Mouse (Mus musculus): ENCODE results near the gene Gm20422.

DNA sequence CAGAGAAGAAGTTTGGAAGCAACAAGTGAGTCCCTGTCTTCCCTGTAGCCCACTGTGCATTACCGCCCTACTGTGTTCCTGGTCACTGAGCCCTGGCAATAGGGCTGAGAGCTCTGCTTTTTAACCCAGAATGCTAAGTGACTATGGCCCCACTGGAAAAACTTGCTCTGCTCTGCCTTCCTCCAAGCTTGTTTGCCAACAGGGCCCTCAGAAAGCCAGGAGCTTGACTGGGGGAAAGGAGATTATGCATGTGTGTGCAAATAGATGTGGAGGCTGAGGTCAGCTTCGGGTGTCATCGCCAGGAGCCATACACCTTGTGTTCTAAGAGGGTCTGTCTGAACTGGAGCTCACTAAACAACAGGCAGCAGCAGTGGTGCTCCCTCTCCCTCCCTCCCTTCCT, 19.4 kb upstream of the Gm20422 start:
- no peak for TF ChIP-seq POLR2A (IDR thresholded peaks at IDR 0.05; ENCODE audit: extremely low read depth, insufficient read depth, low read length)
- TF ChIP-seq CTCF (IDR thresholded peaks at IDR 0.05; ENCODE audit: extremely low read depth, insufficient read depth, low read length) = no peak
